Mouse (Mus musculus) limb, embryonic 15.5 days (tissue): ENCODE measurements around the gene Prkch. TPM values are rescaled to one million over a fixed set of nuclear protein-coding genes. Genes with fewer than 3 reads are reported as not detected.
"Not testable (repeated sequence)": the region's sequence is repeated elsewhere in the genome, so short reads cannot be mapped to it uniquely, and the experiment has no call there.

Source experiments
- ATAC-seq: fragments of 200-750 bp; cut with Nextera tagmentation; 2 replicates; pipeline ENCODE4 v1.8.0; 2017; ENCODE audit warnings: low read depth, moderate TSS enrichment; ENCODE audit not compliant: insufficient number of reproducible peaks, low FRiP score, low TSS enrichment
- H3K27ac ChIP-seq: fragments of 300-500 bp; sonication (generic); 2 replicates; pipeline ENCODE4 v1.5.1; 2015; ENCODE audit warnings: moderate library complexity, mild to moderate bottlenecking, inconsistent platforms
- H3K27me3 ChIP-seq: fragments of 300-500 bp; sonication (generic); 2 replicates; pipeline ENCODE4 v1.6.1; 2015; ENCODE audit warnings: inconsistent platforms
- H3K36me3 ChIP-seq: fragments of 300-500 bp; sonication (generic); 2 replicates; pipeline ENCODE4 v1.6.1; 2015; ENCODE audit warnings: inconsistent platforms
- H3K4me1 ChIP-seq: fragments of 300-500 bp; sonication (generic); 2 replicates; pipeline ENCODE4 v1.6.1; 2015; ENCODE audit warnings: inconsistent platforms
- H3K4me2 ChIP-seq: fragments of 300-500 bp; sonication (generic); 2 replicates; pipeline ENCODE4 v1.6.1; 2015; ENCODE audit warnings: mild to moderate bottlenecking, inconsistent platforms
- H3K4me3 ChIP-seq: fragments of 300-500 bp; sonication (generic); 2 replicates; pipeline ENCODE4 v1.5.1; 2015; ENCODE audit warnings: mild to moderate bottlenecking, inconsistent platforms
- H3K9ac ChIP-seq: fragments of 300-500 bp; sonication (generic); 2 replicates; pipeline ENCODE4 v1.6.1; 2015; ENCODE audit warnings: inconsistent platforms
- H3K9me3 ChIP-seq: fragments of 300-500 bp; sonication (generic); 2 replicates; pipeline ENCODE4 v1.6.1; 2016; ENCODE audit warnings: inconsistent platforms
- WGBS: fragments of 180-500 bp; shearing (Covaris S2); methylation state at CpG from one replicate; pipeline ENCODE4 v1.1.7; 2015; 5-methylcytosine and 5-hydroxymethylcytosine counted together
- polyA plus RNA-seq: library from polyadenylated mRNA; unstranded; fragments of >200 nt; fragmentation: Nextera tagmentation; extraction: Ambion mirVana; gene quantifications from 2 replicates; pipeline ENCODE4 v1.2.1, GENCODE M21; 2015

Prkch gene
- polyA plus RNA-seq, 1 experiment from 2014 or later, result 18.2 TPM

GRCm38 (mm10) chr12:73554155-73554554 is 30.4 kb upstream of the Prkch start:
- Histone ChIP-seq H3K4me2 (no peak overlapping the region), H3K9me3 (no peaks in the 10 kb centered on the region)

GRCm38 (mm10) chr12:73558525-73559195 is 25.9 kb upstream of the Prkch start:
- no peak overlapping the region for H3K4me2 ChIP-seq
- no peak for ATAC-seq
- no peaks in the 10 kb centered on the region for H3K36me3 ChIP-seq
- WGBS, result 78% methylated on average over 20 of the region's 20 CpGs
- no peak overlapping the region for H3K4me3 ChIP-seq
- no peaks in the 10 kb centered on the region for H3K27me3 ChIP-seq
- no peak overlapping the region for H3K9ac ChIP-seq
- H3K4me1 ChIP-seq, result no peaks in the 10 kb centered on the region
- H3K9me3 ChIP-seq, result no peaks in the 10 kb centered on the region
- H3K27ac ChIP-seq, result no peak overlapping the region

More at GRCm38 (mm10) chr12:73554155-73554554, 30.4 kb upstream of the Prkch start:
- no peak; the same call in 1 of the 2 replicates for ATAC-seq
- Histone ChIP-seq H3K36me3 (no peaks in the 10 kb centered on the region), H3K4me1 (0 out of 2 replicates have a peak, but pooled peaks cover 2% of the 10 kb centered on the region), H3K27me3 (peaks cover 11% of the 10 kb centered on the region), H3K4me3 (no peak overlapping the region), H3K27ac (no peak overlapping the region), H3K9ac (no peak overlapping the region)
- WGBS, result 3% methylated on average over 5 of the region's 5 CpGs

GRCm38 (mm10) chr12:73560091-73560490 is 24.5 kb upstream of the Prkch start:
- Histone ChIP-seq H3K27me3 (no peaks in the 10 kb centered on the region), H3K36me3 (no peaks in the 10 kb centered on the region), H3K9me3 (no peaks in the 10 kb centered on the region), H3K4me1 (peaks cover 2% of the 10 kb centered on the region; the same call in 1 of the 2 replicates), H3K9ac (no peak overlapping the region), H3K4me2 (no peak overlapping the region), H3K4me3 (no peak overlapping the region), H3K27ac (no peak overlapping the region)
- no peak for ATAC-seq
- 48% methylated on average over 7 of the region's 7 CpGs for WGBS

DNA sequence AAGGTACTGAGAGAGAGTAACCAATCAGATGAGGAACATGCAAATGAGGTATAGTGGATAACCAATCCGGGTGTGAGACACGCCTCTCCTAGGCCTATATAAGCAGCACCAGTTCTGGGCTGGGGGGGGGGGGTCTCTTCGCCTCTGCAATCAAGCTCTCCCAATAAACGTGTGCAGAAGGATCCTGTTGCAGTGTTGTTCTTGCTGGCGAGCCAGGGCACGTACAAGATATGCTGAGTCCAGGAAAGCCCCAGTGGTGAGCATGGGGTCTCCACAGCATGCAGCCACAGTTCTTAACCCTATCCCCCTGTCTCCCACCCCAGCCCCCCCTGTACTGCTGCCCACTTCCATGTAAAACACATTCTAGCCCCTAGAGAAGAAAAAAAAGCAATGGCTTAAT is 21.5 kb upstream of the Prkch start:
- not testable (repeated sequence) for H3K36me3 ChIP-seq, H3K27me3 ChIP-seq, H3K4me1 ChIP-seq, H3K9ac ChIP-seq, H3K4me3 ChIP-seq, H3K27ac ChIP-seq, H3K4me2 ChIP-seq, H3K9me3 ChIP-seq, ATAC-seq
- WGBS, result 56% methylated on average over 6 of the region's 6 CpGs

DNA sequence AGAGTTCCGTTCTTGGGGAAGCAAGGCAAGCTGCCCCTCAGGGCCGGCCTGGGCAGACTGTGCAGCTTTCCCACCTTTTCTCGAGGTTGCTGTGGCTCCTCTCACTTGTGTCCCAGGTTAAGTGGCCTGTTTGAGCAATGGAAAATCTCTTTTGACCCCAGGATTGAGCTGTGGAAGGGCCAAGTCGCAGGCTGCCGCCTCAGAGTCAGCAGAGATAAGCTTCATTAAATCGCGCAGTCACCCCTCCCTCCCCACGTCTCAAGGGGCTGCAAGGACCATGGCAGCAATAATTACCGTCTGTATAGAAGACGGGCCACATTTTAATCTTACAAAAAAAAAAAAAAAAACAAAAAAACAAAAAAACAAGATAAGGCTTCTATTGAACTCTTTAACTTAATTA is 20.4 kb upstream of the Prkch start:
- no peak overlapping the region for H3K9ac ChIP-seq
- ATAC-seq, result no peak
- no peak overlapping the region for H3K4me2 ChIP-seq
- H3K27ac ChIP-seq, result no peak overlapping the region
- H3K4me1 ChIP-seq, result peaks cover 8% of the 10 kb centered on the region; the same call in 1 of the 2 replicates
- no peaks in the 10 kb centered on the region for H3K36me3 ChIP-seq
- H3K9me3 ChIP-seq, result no peaks in the 10 kb centered on the region
- 0 out of 2 replicates have a peak, but pooled peaks cover 7% of the 10 kb centered on the region for H3K27me3 ChIP-seq
- H3K4me3 ChIP-seq, result no peak overlapping the region
- 18% methylated on average over 10 of the region's 10 CpGs for WGBS

DNA sequence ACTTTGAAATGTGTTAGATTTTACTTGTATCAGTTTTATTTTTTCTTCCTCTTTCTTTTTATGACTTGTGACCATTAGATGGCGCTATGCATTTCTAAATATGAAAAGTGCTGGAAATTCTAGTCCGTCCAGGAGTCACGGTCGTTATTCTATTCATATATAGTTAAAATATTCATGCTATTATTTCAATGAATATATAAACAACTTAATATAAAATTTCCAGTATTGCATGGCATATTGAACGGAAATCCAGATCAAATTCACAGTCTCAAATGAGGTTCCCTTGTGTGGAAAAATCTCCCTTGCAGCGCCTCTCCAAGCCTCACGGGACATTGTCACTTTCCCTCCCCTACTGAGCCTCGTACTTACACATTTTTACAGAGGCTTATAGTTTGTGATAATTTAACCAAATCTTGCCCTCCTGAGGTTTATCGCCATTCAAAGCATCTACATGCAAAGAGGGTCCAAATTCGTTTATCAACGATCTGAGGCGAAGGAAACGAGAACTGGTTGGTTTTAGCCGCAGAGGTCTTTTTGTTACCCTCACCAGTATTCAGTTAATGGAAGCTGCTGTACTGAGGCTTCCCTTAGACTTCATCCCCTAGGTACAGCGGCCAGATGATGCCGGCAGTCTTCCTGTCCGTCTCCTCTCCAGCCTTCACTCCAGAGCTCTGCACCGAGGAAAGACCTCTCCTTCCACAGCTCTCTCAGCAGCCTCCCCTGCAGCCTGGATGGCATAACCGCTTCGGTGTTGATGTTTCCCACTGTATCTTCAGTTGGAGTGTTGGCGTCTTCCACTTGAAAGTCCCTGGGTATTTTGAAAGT is 19.6 kb upstream of the Prkch start:
- WGBS, result 18% methylated on average over 21 of the region's 21 CpGs
- Histone ChIP-seq H3K27me3 (0 out of 2 replicates have a peak, but pooled peaks cover 7% of the 10 kb centered on the region), H3K9ac (0 out of 2 replicates have a peak overlapping the region, but pooled peaks have one; percentile 0), H3K4me1 (peaks cover 8% of the 10 kb centered on the region; the same call in 1 of the 2 replicates), H3K4me3 (peak overlapping the region; percentile 30), H3K36me3 (no peaks in the 10 kb centered on the region), H3K4me2 (peak overlapping the region; percentile 44), H3K9me3 (no peaks in the 10 kb centered on the region), H3K27ac (no peak overlapping the region)
- no peak for ATAC-seq

DNA sequence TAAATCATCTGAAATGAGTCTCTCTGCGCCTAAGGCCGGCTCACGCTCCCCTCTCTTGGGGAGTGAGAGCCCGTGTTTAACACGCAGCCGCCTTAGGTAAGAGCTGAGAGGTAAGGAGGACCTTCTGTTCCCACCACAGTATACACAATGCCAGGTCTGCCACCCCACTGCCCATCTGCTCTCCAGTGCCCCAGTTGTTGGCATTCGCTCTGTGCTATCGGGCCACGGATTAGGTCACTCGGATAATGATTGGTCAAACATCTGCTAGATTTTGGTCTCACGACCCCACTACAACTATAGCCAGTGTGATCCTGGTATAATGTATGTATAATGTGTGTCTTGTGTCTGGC is 19.0 kb upstream of the Prkch start:
- H3K4me3 ChIP-seq, result peak overlapping the region; percentile 30
- 0 out of 2 replicates have a peak, but pooled peaks cover 7% of the 10 kb centered on the region for H3K27me3 ChIP-seq
- no peaks in the 10 kb centered on the region for H3K9me3 ChIP-seq
- peak overlapping the region; percentile 44 for H3K4me2 ChIP-seq
- no peak for ATAC-seq
- no peak overlapping the region for H3K9ac ChIP-seq
- H3K4me1 ChIP-seq, result peaks cover 8% of the 10 kb centered on the region; the same call in 1 of the 2 replicates
- WGBS, result 70% methylated on average over 11 of the region's 11 CpGs
- no peak overlapping the region for H3K27ac ChIP-seq
- no peaks in the 10 kb centered on the region for H3K36me3 ChIP-seq

DNA sequence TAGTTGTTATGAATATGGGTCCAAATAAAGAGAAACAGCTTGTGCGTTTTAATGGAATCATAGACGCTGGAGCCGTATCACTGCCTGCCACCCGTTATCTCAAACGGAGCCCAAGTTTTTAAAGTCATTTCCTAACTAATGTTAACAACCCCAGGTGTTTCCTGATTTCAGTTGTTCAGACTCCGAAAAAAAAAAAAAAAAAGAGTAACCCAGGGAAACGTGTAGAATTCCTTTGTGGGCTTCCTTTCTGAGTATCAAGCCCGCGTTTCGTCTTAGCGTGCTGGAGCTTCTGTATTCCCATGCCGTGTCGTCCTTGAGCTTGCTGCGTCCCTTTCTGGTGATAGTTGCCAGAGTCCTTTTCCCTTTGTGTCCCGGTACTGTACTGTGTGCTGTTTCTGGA is 10.0 kb upstream of the Prkch start:
- Histone ChIP-seq H3K4me1 (peaks cover 4% of the 10 kb centered on the region; the same call in 1 of the 2 replicates), H3K9me3 (no peaks in the 10 kb centered on the region), H3K4me3 (no peak overlapping the region), H3K27ac (no peak overlapping the region), H3K4me2 (no peak overlapping the region), H3K27me3 (no peaks in the 10 kb centered on the region; the same call in 1 of the 2 replicates), H3K9ac (no peak overlapping the region), H3K36me3 (no peaks in the 10 kb centered on the region)
- WGBS, result 41% methylated on average over 15 of the region's 15 CpGs
- no peak for ATAC-seq

- no peak overlapping the region for H3K4me2 ChIP-seq
- peaks cover 6% of the 10 kb centered on the region; the same call in 1 of the 2 replicates for H3K27me3 ChIP-seq
- H3K9me3 ChIP-seq, result no peaks in the 10 kb centered on the region
- H3K36me3 ChIP-seq, result no peaks in the 10 kb centered on the region
- 69% methylated on average over 6 of the region's 6 CpGs for WGBS
- no peak overlapping the region for H3K27ac ChIP-seq
- ATAC-seq, result no peak
- H3K4me1 ChIP-seq, result peaks cover 4% of the 10 kb centered on the region; the same call in 1 of the 2 replicates
- no peak overlapping the region for H3K4me3 ChIP-seq
- H3K9ac ChIP-seq, result no peak overlapping the region
These were observed 6.5 kb upstream of the Prkch start for GRCm38 (mm10) chr12:73578141-73578540.

DNA sequence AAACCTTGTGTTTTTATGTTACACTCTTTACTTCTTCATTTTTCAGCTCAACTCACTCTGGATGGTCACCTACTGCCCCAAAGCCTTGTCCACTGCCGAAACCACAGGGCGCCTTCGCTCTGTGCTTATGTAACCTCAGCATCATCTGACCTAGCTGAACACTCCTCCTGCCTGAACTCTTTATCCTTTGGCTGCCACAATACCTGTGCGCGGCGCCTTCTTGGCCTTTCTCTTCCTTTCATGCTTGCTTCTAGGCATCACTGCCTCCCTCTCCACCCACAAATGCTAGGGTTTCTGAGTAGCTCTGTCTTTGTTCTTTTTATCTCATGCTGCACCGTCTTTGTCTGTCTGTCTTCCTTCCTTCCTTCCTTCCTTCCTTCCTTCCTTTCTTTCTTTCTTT is 3.8 kb upstream of the Prkch start:
- Histone ChIP-seq H3K4me2 (no peak overlapping the region), H3K9ac (no peak overlapping the region), H3K4me3 (no peak overlapping the region), H3K27me3 (peaks cover 7% of the 10 kb centered on the region; the same call in 1 of the 2 replicates), H3K9me3 (no peaks in the 10 kb centered on the region), H3K36me3 (no peaks in the 10 kb centered on the region), H3K4me1 (peaks cover 16% of the 10 kb centered on the region), H3K27ac (no peak overlapping the region)
- ATAC-seq, result no peak
- 90% methylated on average over 7 of the region's 7 CpGs for WGBS

DNA sequence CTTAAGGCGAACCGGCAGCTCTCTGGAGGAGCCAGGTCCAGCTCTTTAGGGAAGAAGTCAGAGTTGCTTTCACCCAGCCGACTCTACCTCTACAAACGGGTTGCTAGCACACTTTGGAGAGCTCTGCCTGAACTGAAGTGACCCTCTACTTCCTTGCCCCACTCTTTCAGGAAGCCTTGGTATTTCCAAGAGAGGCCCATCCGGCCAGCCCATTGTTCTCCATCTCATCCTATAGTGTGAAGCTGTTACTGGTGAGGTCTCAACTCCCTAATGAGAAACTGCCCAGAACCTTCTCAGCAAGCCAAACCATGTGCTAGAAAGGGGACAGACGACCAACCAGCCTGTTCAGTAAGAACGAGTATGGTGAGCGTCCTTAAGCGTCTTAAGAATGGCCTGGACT is 1.3 kb upstream of the Prkch start:
- H3K4me1 ChIP-seq, result peaks cover 16% of the 10 kb centered on the region
- H3K4me2 ChIP-seq, result no peak overlapping the region
- no peaks in the 10 kb centered on the region for H3K36me3 ChIP-seq
- H3K9me3 ChIP-seq, result no peaks in the 10 kb centered on the region
- WGBS, result 70% methylated on average over 9 of the region's 9 CpGs
- H3K9ac ChIP-seq, result no peak overlapping the region
- no peak overlapping the region for H3K4me3 ChIP-seq
- ATAC-seq, result no peak
- H3K27ac ChIP-seq, result no peak overlapping the region
- peaks cover 13% of the 10 kb centered on the region; the same call in 1 of the 2 replicates for H3K27me3 ChIP-seq
